Mouse (Mus musculus): ENCODE results near the gene Fkbp9. TPM values are rescaled to one million over a fixed set of nuclear protein-coding genes. Genes with fewer than 3 reads are reported as not detected.

Gene Fkbp9
- not detected for polyA plus RNA-seq (2017; shearing (Covaris generic))

DNA sequence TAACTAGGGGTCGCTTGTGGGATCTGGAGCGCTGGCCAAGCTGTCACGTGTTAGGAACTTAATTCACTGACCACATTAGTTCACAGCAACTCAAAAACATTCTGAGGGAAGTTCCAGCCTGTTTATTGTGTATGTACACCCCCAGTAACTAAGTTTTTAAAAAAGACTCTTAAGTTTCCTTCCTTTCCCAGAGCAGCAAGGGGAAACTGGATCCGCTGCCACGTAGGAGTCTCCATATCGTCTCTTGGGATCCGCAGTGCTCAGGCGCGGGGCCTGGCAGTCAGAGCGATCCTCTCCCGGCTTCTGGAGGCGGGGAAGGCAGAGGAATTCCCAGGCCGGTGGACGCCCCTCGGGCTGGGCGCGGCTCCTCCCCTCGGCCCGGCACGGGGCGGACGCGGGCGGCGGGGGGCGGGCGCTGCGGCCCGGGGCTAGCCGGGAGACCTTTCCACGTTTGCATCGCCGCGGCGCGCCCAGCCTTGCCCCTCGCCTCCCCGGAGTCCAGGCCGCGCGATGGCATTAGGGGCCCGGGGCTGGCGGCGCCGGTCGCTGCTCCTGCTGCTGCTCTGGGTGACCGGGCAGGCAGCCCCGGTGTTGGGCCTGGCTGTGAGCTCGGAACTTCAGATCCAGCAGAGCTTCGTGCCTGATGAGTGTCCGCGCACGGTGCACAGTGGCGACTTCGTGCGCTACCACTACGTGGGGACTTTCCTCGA, at the start of gene Fkbp9:
TSS of gene Fkbp9 (plus strand) at position 363 of the 710 bp plus-strand sequence.

DNA sequence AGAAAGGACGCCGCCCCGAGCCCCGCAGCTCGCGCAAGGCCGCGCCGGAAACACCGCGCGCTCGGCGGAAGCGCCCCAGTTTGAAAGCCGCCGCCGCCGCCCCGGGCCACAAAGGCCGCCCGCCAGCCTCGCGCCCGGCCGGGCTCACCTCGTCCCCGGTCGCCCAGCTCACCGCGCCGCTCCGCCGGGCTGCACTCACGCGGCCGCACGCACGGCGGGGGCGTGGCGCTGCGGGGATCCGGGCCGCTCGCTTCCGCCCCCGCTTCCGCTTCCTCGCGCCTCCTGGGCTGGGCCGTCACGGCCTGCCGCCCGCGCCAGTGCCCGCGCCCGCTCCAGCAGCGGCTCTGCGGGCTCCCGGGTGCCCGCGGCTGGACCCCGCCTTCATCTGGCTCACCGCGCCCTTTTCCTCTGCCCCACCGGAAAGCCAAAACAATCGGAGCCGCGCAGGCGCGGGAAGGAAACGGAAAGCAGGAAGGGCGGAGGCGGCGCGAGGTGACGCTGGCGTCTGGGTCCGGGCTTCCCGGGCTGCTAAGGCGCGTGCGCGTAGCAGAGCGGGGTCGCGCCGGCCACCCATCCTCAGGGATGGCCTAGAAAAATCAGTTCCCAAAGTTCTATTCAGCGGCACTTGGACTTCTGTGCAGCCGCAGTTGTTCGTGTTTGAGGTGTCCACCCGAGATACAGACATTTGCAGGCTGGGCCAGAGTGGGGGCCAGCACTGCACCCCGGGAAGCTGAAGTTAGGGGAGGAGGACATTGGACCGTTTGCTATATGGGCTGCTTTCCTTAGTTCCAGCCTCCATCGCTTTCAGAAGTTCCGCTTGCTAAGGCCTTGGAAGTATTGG, 34.3 kb upstream of the Fkbp9 start, which contains the start of gene Kbtbd2:
TSS of gene Kbtbd2 (minus strand) at position 503 of the 841 bp plus-strand sequence.

DNA sequence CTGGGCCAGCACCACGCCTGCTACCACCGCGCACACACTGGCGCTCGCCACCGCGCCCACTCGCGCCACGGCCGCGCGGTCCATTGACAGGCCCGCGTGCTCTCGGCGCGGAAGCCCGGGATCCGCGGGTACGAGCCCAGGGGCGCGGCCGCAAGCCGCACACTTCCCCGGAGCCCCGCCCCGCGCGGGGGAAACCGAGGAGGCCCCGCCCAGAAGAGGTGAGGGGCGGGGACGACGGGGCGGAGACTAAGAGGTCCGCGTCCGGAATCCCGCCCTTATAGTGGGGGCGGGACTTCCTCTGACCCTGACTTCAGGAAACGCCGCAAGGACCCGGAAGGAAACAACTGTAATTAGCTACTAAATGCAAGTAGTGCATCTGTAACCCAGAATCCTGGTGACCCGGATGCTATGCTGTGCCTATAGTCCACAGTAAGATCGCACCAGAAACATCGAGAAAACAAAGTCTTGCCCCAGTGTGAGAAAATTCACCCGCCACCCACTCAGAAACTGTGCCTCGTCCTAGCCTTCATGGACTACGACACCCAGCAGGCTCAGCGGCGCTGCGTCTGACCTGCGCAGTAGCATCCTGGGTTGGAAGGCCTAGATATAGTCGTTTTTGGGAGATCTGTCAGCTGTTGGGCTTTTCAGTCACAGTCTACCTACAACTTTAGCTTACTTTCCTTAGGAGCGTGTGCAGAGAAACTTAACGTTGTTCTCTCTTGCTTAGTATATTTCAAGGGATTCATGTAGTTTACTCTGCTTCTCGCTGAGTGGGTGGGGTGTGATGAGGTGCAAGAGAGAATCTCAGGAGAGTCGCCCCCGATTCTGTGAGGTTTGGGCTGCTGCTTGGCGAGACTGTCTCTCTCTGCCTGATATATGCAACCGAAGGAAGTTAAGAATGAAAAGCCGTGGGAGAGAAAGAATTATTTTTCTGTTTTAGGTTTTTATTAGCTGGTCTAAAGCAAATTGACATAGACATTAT, 92.2 kb downstream of the Fkbp9 start, which contains the start of the genes Nt5c3 and Vmn1r4:
TSS of gene Nt5c3 (minus strand) at position 207 of the 982 bp plus-strand sequence.
TSS of gene Vmn1r4 (plus strand) at position 290 of the 982 bp plus-strand sequence.

Other genes starting within 250 kb of the Fkbp9 start
- 100 to 1,000 TPM; 136 to 148 TPM for gene Lsm5, start 127.3 kb upstream of the Fkbp9 start, polyA plus RNA-seq (2017; shearing (Covaris generic))
- 10 to 100 TPM; 25.2 to 29.7 TPM for gene Avl9, start 117.2 kb upstream of the Fkbp9 start, polyA plus RNA-seq (2017; shearing (Covaris generic))
- 10 to 100 TPM; 55.7 to 58.7 TPM for gene Kbtbd2, start 34.2 kb upstream of the Fkbp9 start, polyA plus RNA-seq (2017; shearing (Covaris generic))
- gene Nt5c3, start 91.9 kb downstream of the Fkbp9 start, polyA plus RNA-seq (2017; shearing (Covaris generic)) = 10 to 100 TPM; 70.2 to 91.5 TPM
- gene Vmn1r4, start 92.0 kb downstream of the Fkbp9 start, polyA plus RNA-seq (2017; shearing (Covaris generic)) = under 1 TPM in 1 of 2 experiments, not detected in 1; 0.25 TPM
- gene Vmn1r5, start 138.2 kb downstream of the Fkbp9 start, polyA plus RNA-seq (2017; shearing (Covaris generic)) = under 1 TPM in 1 of 2 experiments, not detected in 1; 0.38 TPM
- under 1 TPM in 1 of 2 experiments, not detected in 1; 0.11 TPM for gene Vmn1r6, start 165.2 kb downstream of the Fkbp9 start, polyA plus RNA-seq (2017; shearing (Covaris generic))
- gene Vmn1r7, start 193.3 kb downstream of the Fkbp9 start, polyA plus RNA-seq (2017; shearing (Covaris generic)) = not detected
- gene Vmn1r8, start 200.2 kb downstream of the Fkbp9 start, polyA plus RNA-seq (2017; shearing (Covaris generic)) = under 1 TPM in 1 of 2 experiments, not detected in 1; 0.15 TPM
- not detected for gene Vmn1r9, start 234.7 kb downstream of the Fkbp9 start, polyA plus RNA-seq (2017; shearing (Covaris generic))

Data from activated CD4-positive, CD25-positive, alpha-beta regulatory T cell (primary cell).